Mouse (Mus musculus) heart, embryonic 14.5 days (tissue): ENCODE data around the gene Ero1l. TPM values are rescaled to one million over a fixed set of nuclear protein-coding genes. Genes with fewer than 3 reads are reported as not detected.

Source experiments
- ATAC-seq: fragments of 200-750 bp; cut with Nextera tagmentation; 2 replicates; pipeline ENCODE4 v1.8.0; 2017; ENCODE audit warnings: low read depth, moderate TSS enrichment; ENCODE audit not compliant: insufficient number of reproducible peaks, insufficient read depth, low FRiP score
- H3K27ac ChIP-seq, 2 experiments: fragments of 200-500 bp in 1 of 2; fragments of 300-500 bp in 1 of 2; sonication (generic) in 1 of 2; replicated peaks in 1 of 2; 2 replicates each; pipeline ENCODE4 v1.5.1; 2012 to 2014; ENCODE audit warnings: low read depth in 2 of 2, low read length in 2 of 2, control low read depth in 1 of 2, mild to moderate bottlenecking in 1 of 2, mixed read lengths in 1 of 2; ENCODE audit not compliant: control insufficient read depth in 1 of 2, insufficient read depth in 1 of 2
- H3K27me3 ChIP-seq: fragments of 300-500 bp; sonication (generic); 2 replicates; pipeline ENCODE4 v1.6.1; 2014; ENCODE audit warnings: mild to moderate bottlenecking, low read length, control low read depth; ENCODE audit not compliant: control insufficient read depth, insufficient read depth
- H3K36me3 ChIP-seq: fragments of 300-500 bp; sonication (generic); 2 replicates; pipeline ENCODE4 v1.6.1; 2014; ENCODE audit warnings: mild to moderate bottlenecking, control low read depth, low read length, mixed read lengths; ENCODE audit not compliant: control insufficient read depth, insufficient read depth
- H3K4me1 ChIP-seq, 2 experiments: fragments of 200-500 bp in 1 of 2; fragments of 300-500 bp in 1 of 2; sonication (generic) in 1 of 2; 2 replicates each; pipeline ENCODE4 v1.6.1; 2012 to 2014; ENCODE audit warnings: low read length in 2 of 2, control low read depth in 1 of 2, mixed read lengths in 1 of 2; ENCODE audit not compliant: control insufficient read depth in 2 of 2, insufficient read depth in 2 of 2
- H3K4me2 ChIP-seq: fragments of 300-500 bp; sonication (generic); 2 replicates; pipeline ENCODE4 v1.6.1; 2014; ENCODE audit warnings: mild to moderate bottlenecking, low read length
- H3K4me3 ChIP-seq, 2 experiments: fragments of 200-500 bp in 1 of 2; fragments of 300-500 bp in 1 of 2; sonication (generic) in 1 of 2; 2 replicates each; pipeline ENCODE4 v1.5.1; 2012 to 2014; ENCODE audit warnings: low read length in 2 of 2, mild to moderate bottlenecking in 2 of 2, control low read depth in 1 of 2, low read depth in 1 of 2, moderate library complexity in 1 of 2; ENCODE audit not compliant: control insufficient read depth in 1 of 2, insufficient read depth in 1 of 2
- H3K9ac ChIP-seq: fragments of 300-500 bp; sonication (generic); 2 replicates; pipeline ENCODE4 v1.6.1; 2014; ENCODE audit warnings: mild to moderate bottlenecking, low read length
- H3K9me3 ChIP-seq: fragments of 300-500 bp; sonication (generic); 2 replicates; pipeline ENCODE4 v1.6.1; 2016; ENCODE audit warnings: low read length, control low read depth; ENCODE audit not compliant: control insufficient read depth
- WGBS: fragments of 180-500 bp; shearing (Covaris S2); extraction: QIAGEN DNeasy Blood & Tissue Kit; methylation state at CpG from one replicate; pipeline ENCODE4 v1.1.7; 2014; 5-methylcytosine and 5-hydroxymethylcytosine counted together
- polyA plus RNA-seq: library from polyadenylated mRNA; unstranded; fragments of >200 nt; fragmentation: Nextera tagmentation; extraction: Ambion mirVana; gene quantifications from 2 replicates; pipeline ENCODE4 v1.2.1, GENCODE M21; 2014

Ero1l gene
- polyA plus RNA-seq, result 26.4 and 35.3 TPM in 2 replicates

DNA sequence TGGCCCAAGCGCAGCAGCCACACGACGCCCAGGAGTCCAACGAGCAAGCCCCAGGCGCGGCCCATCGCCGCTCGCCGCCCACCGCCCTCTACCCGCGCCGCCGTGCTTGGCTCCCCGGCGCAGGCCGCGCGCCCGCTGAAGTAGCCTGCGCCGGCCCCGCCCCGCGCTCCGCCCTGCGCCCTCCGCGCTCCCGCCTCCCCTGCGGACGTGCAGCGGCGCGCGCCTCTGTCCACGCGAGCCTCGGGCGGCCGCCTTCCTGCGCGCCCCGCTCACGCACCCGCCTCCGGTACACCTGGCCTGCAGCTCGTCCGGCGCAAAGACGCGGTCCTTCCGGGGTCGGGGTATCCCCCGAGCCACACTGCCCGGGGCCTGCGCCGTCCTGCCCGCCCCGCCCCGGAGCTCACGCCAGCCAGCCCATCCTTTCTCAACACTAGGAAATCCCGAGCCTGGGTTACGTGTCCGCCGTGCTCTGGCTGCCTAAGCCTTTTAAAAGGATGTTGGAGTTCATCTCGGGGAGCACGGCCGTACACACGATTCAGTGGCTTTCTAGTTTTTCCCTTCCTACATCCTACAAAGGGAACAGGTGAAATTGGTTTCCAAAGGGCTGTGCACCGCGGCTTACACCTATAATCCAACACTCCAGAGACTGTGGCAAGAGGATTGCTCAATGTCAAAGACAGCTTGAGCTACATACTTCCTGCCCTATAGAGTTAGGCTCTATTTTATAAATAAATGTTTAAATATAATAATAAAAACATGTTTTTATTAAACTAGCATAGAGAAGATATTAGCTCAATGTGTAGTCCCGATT, at the start of gene Ero1l:
Ero1l (minus strand) TSS at position 346 of the 811 bp plus-strand sequence.
- peak within 1 kb of the TSS; percentile 67 for H3K4me2 ChIP-seq
- WGBS, result 2% methylated on average over 56 of the region's 74 CpGs
- H3K36me3 ChIP-seq, result no peaks in the 10 kb centered on the region
- H3K27me3 ChIP-seq, result no peaks in the 10 kb centered on the region
- H3K9me3 ChIP-seq, result no peaks in the 10 kb centered on the region
- ATAC-seq, result peak; percentile 91
- H3K4me3 ChIP-seq, result peak within 1 kb of the TSS; percentile 89 to 99
- H3K27ac ChIP-seq, result peak within 1 kb of the TSS; percentile 93 to 96
- H3K9ac ChIP-seq, result peak within 1 kb of the TSS; percentile 98
- peaks cover 6 to 27% of the 10 kb centered on the region in 2 experiments for H3K4me1 ChIP-seq

DNA sequence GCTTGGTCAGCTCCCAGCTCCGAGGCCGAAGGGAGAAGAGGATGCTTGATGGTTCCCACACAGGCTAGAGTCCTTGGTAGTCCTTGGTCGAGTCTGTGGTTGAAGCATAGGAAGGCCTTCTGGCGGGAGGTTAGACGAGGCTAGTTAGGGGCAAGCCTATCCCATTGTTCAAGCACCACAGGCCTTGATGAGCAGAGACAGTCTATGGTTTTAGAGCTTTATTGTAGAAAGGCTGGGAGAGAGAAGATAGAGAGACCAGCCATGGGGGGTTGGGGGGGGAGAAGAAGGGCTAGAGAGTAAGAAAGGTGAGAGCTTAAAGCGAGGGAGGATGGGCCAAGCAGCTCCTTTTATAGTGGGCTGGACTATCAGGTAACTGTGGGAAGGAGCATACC, 46.6 kb upstream of the Ero1l start:
- no peak for ATAC-seq
- no peak overlapping the region for H3K27ac ChIP-seq
- peaks cover 41% of the 10 kb centered on the region for H3K36me3 ChIP-seq
- no peaks in the 10 kb centered on the region for H3K27me3 ChIP-seq
- 90% methylated on average over 6 of the region's 6 CpGs for WGBS
- no peaks in the 10 kb centered on the region for H3K9me3 ChIP-seq
- no peak overlapping the region for H3K9ac ChIP-seq
- H3K4me2 ChIP-seq, result no peak overlapping the region
- H3K4me3 ChIP-seq, result no peak overlapping the region
- H3K4me1 ChIP-seq, result no peaks in the 10 kb centered on the region

DNA sequence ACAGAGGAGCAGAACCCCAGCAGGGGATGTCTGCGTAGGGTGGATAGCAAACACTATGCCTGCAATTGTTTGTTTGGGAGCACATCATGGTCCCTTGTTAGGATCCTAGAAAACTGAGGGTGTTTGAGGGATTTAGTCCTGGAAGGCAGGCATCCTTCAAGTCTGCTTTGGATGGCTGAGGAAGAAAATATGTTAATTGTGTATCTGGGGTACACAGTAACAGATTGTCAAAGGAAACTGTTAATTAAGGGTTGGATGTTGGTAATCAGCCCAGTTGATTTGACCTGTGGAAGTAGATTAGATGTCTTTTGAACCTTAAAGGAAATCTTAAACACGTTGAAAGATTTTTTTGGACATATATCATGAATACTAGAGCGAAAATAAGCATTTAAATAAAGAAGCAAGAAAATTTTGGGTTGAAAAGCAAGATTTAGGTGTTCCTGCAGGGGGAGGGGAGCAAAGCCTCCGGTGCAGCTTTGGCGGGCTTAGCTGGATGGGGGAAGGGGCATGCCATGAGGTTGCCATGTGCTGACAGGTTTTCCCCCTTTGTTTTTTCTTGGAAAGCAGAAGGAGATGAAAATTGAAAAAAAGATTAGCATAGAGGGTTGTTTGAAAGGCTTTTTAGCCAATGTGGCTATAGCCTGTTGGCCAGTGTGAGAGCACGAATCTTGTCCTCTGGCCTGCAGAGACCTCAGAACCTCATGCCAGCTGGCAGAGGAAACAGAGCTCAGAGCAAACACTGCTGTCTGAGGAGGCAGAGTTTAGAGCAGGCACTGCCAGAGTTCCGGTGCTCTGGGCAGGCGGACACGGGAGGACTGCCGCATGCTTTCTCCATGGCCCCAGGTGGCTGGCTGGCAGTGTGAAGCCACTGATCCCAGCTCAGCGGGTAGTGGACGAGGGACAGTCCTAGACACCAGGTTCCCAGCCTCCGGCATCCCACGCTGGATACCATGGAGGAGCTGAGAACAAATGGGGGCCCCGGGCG, 45.9 kb upstream of the Ero1l start:
- Histone ChIP-seq H3K27me3 (no peaks in the 10 kb centered on the region), H3K4me1 (no peaks in the 10 kb centered on the region), H3K4me3 (no peak overlapping the region), H3K9ac (no peak overlapping the region), H3K36me3 (peaks cover 34% of the 10 kb centered on the region), H3K9me3 (no peaks in the 10 kb centered on the region), H3K4me2 (no peak overlapping the region), H3K27ac (no peak overlapping the region)
- 82% methylated on average over 16 of the region's 16 CpGs for WGBS
- no peak; the same call in 1 of the 2 replicates for ATAC-seq

DNA sequence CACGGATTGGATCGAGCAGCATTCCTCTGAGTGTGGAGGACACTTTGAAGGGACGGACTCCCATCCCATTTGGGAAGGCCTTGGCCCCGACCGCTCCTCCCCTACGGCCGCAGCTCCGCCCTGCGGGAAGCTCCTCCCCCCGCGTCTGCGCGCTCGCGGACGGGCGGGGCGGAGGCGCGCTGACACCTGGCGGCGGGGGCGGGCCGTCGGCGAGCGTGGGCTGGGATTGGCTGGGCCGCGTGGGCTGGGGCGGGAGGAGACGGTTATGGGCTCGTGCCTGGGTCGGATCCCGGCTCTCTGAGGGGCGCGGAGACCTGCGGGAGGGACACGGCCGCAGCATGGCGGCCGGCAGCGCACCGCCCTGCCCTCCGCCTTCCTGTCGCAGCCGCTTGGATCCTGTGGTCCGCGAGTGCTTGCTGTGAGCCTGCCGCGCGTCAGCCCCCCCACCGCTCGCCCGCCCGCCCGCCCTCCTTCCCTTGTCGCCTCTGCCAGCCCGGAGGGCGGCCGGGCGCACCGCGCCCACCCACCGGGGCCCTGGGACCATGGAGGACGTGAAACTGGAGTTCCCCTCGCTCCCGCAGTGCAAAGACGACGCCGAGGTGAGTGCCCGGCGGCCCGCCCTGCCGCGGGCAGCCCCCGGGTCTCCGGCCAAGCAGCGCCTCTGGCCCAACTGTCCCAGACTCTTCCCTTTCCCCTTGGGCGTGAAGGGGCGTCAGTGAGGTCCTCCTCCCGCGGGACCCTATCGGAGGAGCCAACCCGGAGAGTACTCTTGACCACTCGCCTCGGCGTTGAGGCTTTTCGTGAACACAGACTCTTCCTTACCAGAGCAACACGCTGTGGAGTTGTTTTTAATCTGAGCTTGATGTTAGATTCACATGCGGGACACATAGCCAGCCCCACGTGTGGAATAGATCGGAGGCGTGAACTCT, 32.6 kb upstream of the Ero1l start, which contains the start of gene Styx:
Styx (plus strand) TSS at position 163 of the 929 bp plus-strand sequence.
- H3K36me3 ChIP-seq, result peaks cover 35% of the 10 kb centered on the region
- peak within 1 kb of the TSS; percentile 60 to 79 for H3K4me3 ChIP-seq
- peaks cover 0 to 13% of the 10 kb centered on the region in 2 experiments; a peak in 2 of 4 replicates for H3K4me1 ChIP-seq
- peak; percentile 97 for ATAC-seq
- H3K4me2 ChIP-seq, result peak within 1 kb of the TSS; percentile 74
- H3K9ac ChIP-seq, result peak within 1 kb of the TSS; percentile 84
- H3K27me3 ChIP-seq, result no peaks in the 10 kb centered on the region
- WGBS, result 2% methylated on average over 65 of the region's 93 CpGs
- peak within 1 kb of the TSS; percentile 23 to 89 for H3K27ac ChIP-seq
- no peaks in the 10 kb centered on the region for H3K9me3 ChIP-seq

DNA sequence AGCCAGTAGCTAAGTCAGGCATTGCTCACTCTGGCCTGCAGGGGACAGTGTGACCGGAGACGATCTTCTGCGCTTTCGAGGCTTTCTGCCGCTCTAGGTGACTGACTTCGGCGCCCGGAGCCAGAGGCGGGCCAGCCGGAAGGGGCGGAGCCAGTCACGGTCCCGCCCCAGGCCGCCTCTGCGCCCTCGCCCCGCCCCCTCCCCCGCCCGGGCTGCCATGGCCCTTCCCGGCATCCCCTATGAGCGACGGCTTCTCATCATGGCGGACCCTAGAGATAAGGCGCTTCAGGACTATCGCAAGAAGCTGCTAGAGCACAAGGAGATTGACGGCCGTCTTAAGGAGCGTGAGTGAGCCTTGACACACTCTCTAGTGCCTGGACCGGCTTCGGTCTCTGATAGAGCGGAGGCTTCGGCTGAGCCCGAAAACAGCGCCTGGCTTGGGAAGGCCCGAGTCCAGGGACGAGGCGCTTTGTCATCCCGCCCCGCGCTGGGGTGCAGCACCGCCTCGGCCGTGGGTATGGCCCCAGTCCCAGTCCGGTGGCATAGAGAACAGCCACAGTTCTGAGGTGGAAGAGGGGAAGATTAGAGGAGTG, 11.1 kb upstream of the Ero1l start, which contains the start of gene Psmc6:
Psmc6 (plus strand) TSS at position 200 of the 593 bp plus-strand sequence.
- Histone ChIP-seq H3K4me1 (peaks cover 0 to 5% of the 10 kb centered on the region in 2 experiments; a peak in 2 of 4 replicates), H3K36me3 (peaks cover 32% of the 10 kb centered on the region), H3K27me3 (no peaks in the 10 kb centered on the region), H3K4me2 (peak within 1 kb of the TSS; percentile 83), H3K4me3 (peak within 1 kb of the TSS; percentile 77 to 97), H3K9me3 (no peaks in the 10 kb centered on the region), H3K9ac (peak within 1 kb of the TSS; percentile 88), H3K27ac (peak within 1 kb of the TSS; percentile 85 to 88)
- under 1% methylated on average over 43 of the region's 44 CpGs for WGBS
- peak; percentile 97 for ATAC-seq

- H3K4me1 ChIP-seq, result peaks cover 0 to 5% of the 10 kb centered on the region in 2 experiments; a peak in 2 of 4 replicates
- H3K27me3 ChIP-seq, result no peaks in the 10 kb centered on the region
- no peaks in the 10 kb centered on the region for H3K9me3 ChIP-seq
- peak overlapping the region; percentile 58; the same call in 1 of the 2 replicates for H3K9ac ChIP-seq
- H3K27ac ChIP-seq, result 0 out of 4 replicates have a peak overlapping the region, but pooled peaks of 1 of the 2 experiments have one; percentile 24
- H3K4me3 ChIP-seq, result peak overlapping the region; percentile 25 to 77; a peak in 3 of 4 replicates
- peaks cover 28% of the 10 kb centered on the region for H3K36me3 ChIP-seq
- 13% methylated on average over 8 of the region's 8 CpGs for WGBS
- H3K4me2 ChIP-seq, result peak overlapping the region; percentile 67
- no peak for ATAC-seq
Observed at GRCm38 (mm10) chr14:45329018-45329588, 10.5 kb upstream of the Ero1l start.
